Mouse (Mus musculus) forebrain, embryonic 14.5 days (tissue): ENCODE results near the gene Asb6. TPM values are rescaled to one million over a fixed set of nuclear protein-coding genes. Genes with fewer than 3 reads are reported as not detected.

ENCODE experiments used
- ATAC-seq: fragments of 200-750 bp; cut with Nextera tagmentation; 2 replicates; pipeline ENCODE4 v1.8.0; 2017; ENCODE audit warnings: mild to moderate bottlenecking, moderate library complexity
- DNase-seq: peaks from one replicate; pipeline ENCODE4 v3.0.0-alpha.2; 2015; ENCODE audit warnings: low spot score
- H3K27ac ChIP-seq: fragments of 300-500 bp; sonication (generic); 2 replicates; pipeline ENCODE4 v1.5.1; 2014; ENCODE audit warnings: low read depth, mild to moderate bottlenecking, control low read depth, low read length, moderate library complexity
- H3K27me3 ChIP-seq: fragments of 300-500 bp; sonication (generic); replicated peaks from 2 replicates; pipeline ENCODE4 v1.6.1; 2014; ENCODE audit warnings: low read length, control low read depth, mixed read lengths; ENCODE audit not compliant: control insufficient read depth, insufficient read depth
- H3K36me3 ChIP-seq: fragments of 300-500 bp; sonication (generic); 2 replicates; pipeline ENCODE4 v1.6.1; 2014; ENCODE audit warnings: low read length, control low read depth; ENCODE audit not compliant: control insufficient read depth, insufficient read depth
- H3K4me1 ChIP-seq: fragments of 300-500 bp; sonication (generic); 2 replicates; pipeline ENCODE4 v1.6.1; 2014; ENCODE audit warnings: antibody characterized with exemption, low read length, control low read depth; ENCODE audit not compliant: control insufficient read depth, insufficient read depth
- H3K4me2 ChIP-seq: fragments of 300-500 bp; sonication (generic); 2 replicates; pipeline ENCODE4 v1.6.1; 2014; ENCODE audit warnings: mild to moderate bottlenecking, control low read depth, low read length
- H3K4me3 ChIP-seq: fragments of 300-500 bp; sonication (generic); 2 replicates; pipeline ENCODE4 v1.5.1; 2014; ENCODE audit warnings: low read depth, low read length, control low read depth
- H3K9ac ChIP-seq: fragments of 300-500 bp; sonication (generic); 2 replicates; pipeline ENCODE4 v1.6.1; 2014; ENCODE audit warnings: mild to moderate bottlenecking, low read length, control low read depth, moderate library complexity
- H3K9me3 ChIP-seq: fragments of 300-500 bp; sonication (generic); replicated peaks from 2 replicates; pipeline ENCODE4 v1.6.1; 2016; ENCODE audit warnings: low read length, control low read depth, mixed read lengths; ENCODE audit not compliant: control insufficient read depth
- WGBS: fragments of 180-500 bp; shearing (Covaris S2); extraction: QIAGEN DNeasy Blood & Tissue Kit; methylation state at CpG from one replicate; pipeline ENCODE4 v1.1.7; 2014; 5-methylcytosine and 5-hydroxymethylcytosine counted together
- polyA plus RNA-seq: library from polyadenylated mRNA; unstranded; fragments of >200 nt; fragmentation: Nextera tagmentation; extraction: Ambion mirVana; gene quantifications from 2 replicates; pipeline ENCODE4 v1.2.1, GENCODE M21; 2014

The Asb6 gene
- polyA plus RNA-seq, 1 experiment from 2014 or later, result 35.9 TPM

DNA sequence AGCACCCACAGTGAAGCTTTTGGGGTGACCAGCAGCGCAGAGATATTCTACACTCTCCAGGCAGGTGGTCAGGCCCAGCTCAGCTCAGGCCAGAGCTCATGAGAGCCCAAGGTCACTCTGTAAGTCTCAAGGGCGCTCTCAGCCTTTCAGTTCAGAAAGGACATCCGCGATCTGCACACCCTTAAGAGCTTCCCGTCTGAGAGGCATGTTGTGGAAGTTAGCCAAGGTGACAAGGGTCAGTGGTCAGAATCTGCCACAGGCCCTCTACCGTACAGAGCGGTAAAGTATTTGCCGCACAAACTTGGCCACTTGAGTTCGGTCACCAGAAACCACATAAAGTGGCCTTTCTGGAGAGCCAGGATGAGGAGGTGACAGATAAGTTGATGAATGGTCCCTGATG lies 33.4 kb upstream of the Asb6 start:
- no peaks in the 10 kb centered on the region for H3K9me3 ChIP-seq
- H3K4me1 ChIP-seq, result peaks cover 4% of the 10 kb centered on the region; the same call in 1 of the 2 replicates
- H3K36me3 ChIP-seq, result no peaks in the 10 kb centered on the region
- WGBS, result 92% methylated on average over 9 of the region's 9 CpGs
- DNase-seq, result no peak
- no peak for ATAC-seq
- H3K4me3 ChIP-seq, result no peak overlapping the region
- H3K27me3 ChIP-seq, result peaks cover 15% of the 10 kb centered on the region
- no peak overlapping the region for H3K9ac ChIP-seq
- H3K4me2 ChIP-seq, result no peak overlapping the region
- no peak overlapping the region for H3K27ac ChIP-seq

DNA sequence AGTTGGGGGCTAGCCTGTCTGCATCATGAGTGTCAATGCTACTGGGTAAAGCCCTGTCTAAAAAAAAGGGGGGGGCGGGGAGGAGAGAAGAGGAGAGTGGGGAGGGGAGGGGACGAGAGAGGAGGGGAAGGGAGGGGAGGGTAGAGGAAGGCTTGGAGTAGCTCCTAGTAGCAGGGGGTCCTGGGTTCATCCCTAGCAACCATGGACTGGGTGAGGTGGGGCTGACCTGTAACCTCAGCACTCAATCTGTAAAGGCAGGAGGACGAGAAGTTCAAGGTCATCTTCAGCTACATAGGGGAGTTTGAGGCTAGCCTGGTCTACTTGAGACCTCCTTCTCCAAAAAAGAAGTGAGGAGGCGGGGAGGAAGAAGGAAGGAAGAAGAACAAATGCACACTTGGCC lies 31.9 kb upstream of the Asb6 start:
- H3K4me1 ChIP-seq, result peaks cover 4% of the 10 kb centered on the region; the same call in 1 of the 2 replicates
- no peak overlapping the region for H3K27ac ChIP-seq
- no peak for DNase-seq
- no peaks in the 10 kb centered on the region for H3K36me3 ChIP-seq
- H3K4me2 ChIP-seq, result no peak overlapping the region
- no peaks in the 10 kb centered on the region for H3K9me3 ChIP-seq
- peaks cover 15% of the 10 kb centered on the region for H3K27me3 ChIP-seq
- WGBS, result 59% methylated on average over 4 of the region's 4 CpGs
- H3K4me3 ChIP-seq, result no peak overlapping the region
- ATAC-seq, result no peak
- no peak overlapping the region for H3K9ac ChIP-seq

DNA sequence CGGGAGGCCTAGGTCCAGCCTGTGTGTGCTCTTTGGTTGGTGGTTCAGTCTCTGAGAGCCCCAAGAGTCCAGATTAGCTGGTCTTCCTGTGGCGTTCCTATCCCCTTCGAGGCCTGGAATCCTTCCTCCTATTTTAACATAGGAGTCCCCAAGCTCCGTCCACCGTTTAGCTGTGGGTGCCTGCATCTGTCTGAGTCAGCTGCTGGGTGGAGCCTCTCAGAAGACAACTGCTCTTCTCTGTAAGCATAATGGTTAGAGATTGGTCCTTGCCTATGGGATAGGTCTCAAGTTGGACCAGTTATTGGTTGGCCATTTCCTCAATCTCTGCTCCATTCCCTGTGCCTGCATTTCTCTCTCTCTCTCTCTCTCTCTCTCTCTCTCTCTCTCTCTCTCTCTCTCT lies 29.6 kb upstream of the Asb6 start:
- H3K9me3 ChIP-seq, result no peaks in the 10 kb centered on the region
- no peak overlapping the region for H3K4me2 ChIP-seq
- DNase-seq (no peak), ATAC-seq (no peak)
- H3K9ac ChIP-seq, result no peak overlapping the region
- 85% methylated on average over 5 of the region's 5 CpGs for WGBS
- no peaks in the 10 kb centered on the region for H3K36me3 ChIP-seq
- H3K27ac ChIP-seq, result no peak overlapping the region
- peaks cover 1% of the 10 kb centered on the region; the same call in 1 of the 2 replicates for H3K4me1 ChIP-seq
- peaks cover 9% of the 10 kb centered on the region for H3K27me3 ChIP-seq
- H3K4me3 ChIP-seq, result no peak overlapping the region

DNA sequence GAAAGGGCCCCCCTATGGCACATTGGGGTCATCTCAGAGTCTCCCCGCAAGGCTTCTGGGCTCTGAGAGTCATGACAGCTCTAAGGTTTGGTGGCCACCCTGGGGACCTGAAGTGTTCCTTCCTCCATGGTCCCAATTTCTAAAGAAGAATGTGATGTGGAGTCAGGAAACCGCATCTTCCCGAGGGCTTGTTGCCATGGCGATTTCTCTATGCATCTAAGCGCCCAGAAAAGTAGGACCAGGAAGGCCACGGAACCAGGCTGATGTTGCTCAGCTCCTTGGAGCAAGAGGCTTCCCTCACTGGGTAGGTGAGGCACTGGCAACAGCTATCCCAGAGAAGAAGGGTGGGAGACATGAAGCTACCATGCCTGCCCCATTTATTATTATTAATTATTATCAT lies 26.9 kb upstream of the Asb6 start:
- DNase-seq, result peak; percentile 33
- H3K27ac ChIP-seq, result no peak overlapping the region
- no peak overlapping the region for H3K9ac ChIP-seq
- H3K27me3 ChIP-seq, result no peaks in the 10 kb centered on the region
- WGBS, result 68% methylated on average over 6 of the region's 6 CpGs
- no peaks in the 10 kb centered on the region for H3K36me3 ChIP-seq
- no peak overlapping the region for H3K4me3 ChIP-seq
- H3K4me1 ChIP-seq, result no peaks in the 10 kb centered on the region
- H3K9me3 ChIP-seq, result no peaks in the 10 kb centered on the region
- no peak for ATAC-seq
- H3K4me2 ChIP-seq, result no peak overlapping the region

DNA sequence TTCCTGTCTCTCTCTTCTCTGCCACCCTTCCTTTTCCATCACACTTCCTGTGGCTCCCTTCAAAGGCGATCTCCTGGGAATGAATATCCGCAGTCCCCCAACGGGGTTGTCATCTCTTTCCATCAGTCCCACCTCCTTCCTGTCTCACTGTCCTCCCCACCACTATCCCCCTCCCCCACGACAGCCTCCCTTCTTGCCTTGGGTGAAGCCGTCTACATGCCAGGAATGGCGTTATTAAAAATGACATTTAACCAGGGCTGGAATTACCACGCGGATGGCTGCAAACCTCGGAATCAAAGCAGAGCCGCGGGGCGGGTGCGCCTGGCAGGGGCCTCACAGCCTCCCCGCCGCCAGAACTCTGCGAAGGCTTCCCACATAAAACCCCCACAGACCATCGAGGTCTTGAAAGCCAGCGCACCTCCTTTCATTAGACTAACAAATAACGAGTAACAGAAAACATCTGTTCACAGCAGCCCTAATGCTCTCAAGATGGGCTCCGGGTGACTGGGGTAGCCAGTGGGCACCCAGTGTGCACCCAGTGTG lies 22.7 kb upstream of the Asb6 start:
- Histone ChIP-seq H3K36me3 (no peaks in the 10 kb centered on the region), H3K4me1 (no peaks in the 10 kb centered on the region), H3K4me2 (no peak overlapping the region), H3K27me3 (no peaks in the 10 kb centered on the region), H3K9me3 (no peaks in the 10 kb centered on the region), H3K27ac (no peak overlapping the region), H3K4me3 (no peak overlapping the region), H3K9ac (no peak overlapping the region)
- ATAC-seq (no peak), DNase-seq (no peak)
- WGBS, result 43% methylated on average over 20 of the region's 20 CpGs

DNA sequence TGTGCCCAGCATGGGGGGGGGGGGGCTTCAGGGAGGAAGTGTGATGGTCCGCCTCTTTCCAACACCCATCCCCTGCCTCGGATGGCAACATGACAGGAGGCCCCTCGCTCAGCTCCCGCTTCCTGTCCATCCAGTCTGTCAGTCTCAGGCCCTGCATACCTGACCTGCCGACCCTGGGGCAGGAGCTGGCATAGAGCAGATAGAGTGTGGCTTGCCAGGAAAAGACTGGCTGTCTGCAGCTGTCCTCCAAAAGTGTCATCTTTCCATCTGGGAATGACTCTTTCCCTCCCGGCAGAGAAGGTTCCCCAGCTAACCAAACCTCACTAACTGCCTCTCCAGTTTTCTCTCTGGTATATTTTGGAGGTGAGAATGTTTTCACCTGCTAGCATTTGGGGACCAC lies 20.4 kb upstream of the Asb6 start:
- no peak overlapping the region for H3K4me3 ChIP-seq
- ATAC-seq, result no peak
- no peak overlapping the region for H3K4me2 ChIP-seq
- no peak overlapping the region for H3K9ac ChIP-seq
- no peaks in the 10 kb centered on the region for H3K4me1 ChIP-seq
- DNase-seq, result no peak
- WGBS, result 83% methylated on average over 6 of the region's 6 CpGs
- H3K27me3 ChIP-seq, result peaks cover 5% of the 10 kb centered on the region
- no peaks in the 10 kb centered on the region for H3K9me3 ChIP-seq
- no peak overlapping the region for H3K27ac ChIP-seq
- H3K36me3 ChIP-seq, result no peaks in the 10 kb centered on the region

DNA sequence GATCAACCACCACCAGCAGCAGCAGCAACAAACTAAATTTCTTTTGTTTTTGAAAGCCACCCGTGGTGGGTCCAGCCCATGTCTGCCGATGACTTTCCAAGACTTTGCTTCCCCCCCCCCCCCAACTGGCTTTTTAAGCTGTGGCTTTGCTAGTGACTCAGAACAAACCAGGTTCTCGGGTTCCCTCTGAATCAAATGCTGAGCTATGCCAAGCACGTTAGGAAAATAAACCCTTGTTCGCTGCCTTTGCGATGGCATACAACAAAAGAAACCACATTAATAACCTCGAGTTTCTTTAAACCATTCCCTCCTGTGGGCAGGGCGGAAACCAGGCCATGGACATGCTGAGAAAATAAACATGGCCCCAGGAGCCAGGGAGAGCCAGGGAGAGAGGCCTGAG lies 18.1 kb upstream of the Asb6 start:
- no peaks in the 10 kb centered on the region for H3K4me1 ChIP-seq
- no peak overlapping the region for H3K9ac ChIP-seq
- peaks cover 5% of the 10 kb centered on the region for H3K27me3 ChIP-seq
- H3K4me3 ChIP-seq, result no peak overlapping the region
- DNase-seq (no peak), ATAC-seq (no peak)
- no peak overlapping the region for H3K27ac ChIP-seq
- no peak overlapping the region for H3K4me2 ChIP-seq
- WGBS, result 37% methylated on average over 8 of the region's 8 CpGs
- no peaks in the 10 kb centered on the region for H3K36me3 ChIP-seq
- no peaks in the 10 kb centered on the region for H3K9me3 ChIP-seq

GRCm38 (mm10) chr2:30846723-30847122 lies 16.6 kb upstream of the Asb6 start:
- Histone ChIP-seq H3K9me3 (no peaks in the 10 kb centered on the region), H3K36me3 (no peaks in the 10 kb centered on the region), H3K4me2 (no peak overlapping the region), H3K9ac (no peak overlapping the region), H3K27me3 (peaks cover 5% of the 10 kb centered on the region), H3K4me3 (no peak overlapping the region), H3K27ac (no peak overlapping the region), H3K4me1 (no peaks in the 10 kb centered on the region)
- WGBS, result 58% methylated on average over 6 of the region's 6 CpGs
- DNase-seq (no peak), ATAC-seq (no peak)

DNA sequence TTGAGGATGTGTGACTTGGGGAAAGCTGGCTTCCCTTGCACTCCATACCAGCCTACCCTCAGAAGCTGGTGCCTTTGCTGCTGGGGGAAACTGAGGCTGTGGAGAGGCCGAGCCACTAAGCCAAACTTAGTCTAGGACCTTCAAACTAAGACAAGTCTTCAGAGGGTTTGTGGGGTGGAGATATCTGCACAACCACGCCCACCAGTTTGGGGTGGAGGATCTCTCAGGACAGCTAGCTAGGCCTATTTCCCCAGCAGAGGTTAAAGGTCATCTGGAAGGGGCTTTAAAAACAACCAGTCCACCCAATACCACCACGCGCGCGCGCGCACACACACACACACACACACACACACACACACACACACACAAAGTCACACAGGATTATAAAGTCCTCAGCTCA lies 16.1 kb upstream of the Asb6 start:
- no peaks in the 10 kb centered on the region for H3K36me3 ChIP-seq
- H3K9me3 ChIP-seq, result no peaks in the 10 kb centered on the region
- H3K4me1 ChIP-seq, result no peaks in the 10 kb centered on the region
- DNase-seq (no peak), ATAC-seq (no peak)
- 90% methylated on average over 8 of the region's 8 CpGs for WGBS
- H3K4me3 ChIP-seq, result no peak overlapping the region
- H3K9ac ChIP-seq, result no peak overlapping the region
- no peak overlapping the region for H3K27ac ChIP-seq
- H3K27me3 ChIP-seq, result peaks cover 5% of the 10 kb centered on the region
- peak overlapping the region; percentile 81 for H3K4me2 ChIP-seq
